In the genomic region with DNA sequence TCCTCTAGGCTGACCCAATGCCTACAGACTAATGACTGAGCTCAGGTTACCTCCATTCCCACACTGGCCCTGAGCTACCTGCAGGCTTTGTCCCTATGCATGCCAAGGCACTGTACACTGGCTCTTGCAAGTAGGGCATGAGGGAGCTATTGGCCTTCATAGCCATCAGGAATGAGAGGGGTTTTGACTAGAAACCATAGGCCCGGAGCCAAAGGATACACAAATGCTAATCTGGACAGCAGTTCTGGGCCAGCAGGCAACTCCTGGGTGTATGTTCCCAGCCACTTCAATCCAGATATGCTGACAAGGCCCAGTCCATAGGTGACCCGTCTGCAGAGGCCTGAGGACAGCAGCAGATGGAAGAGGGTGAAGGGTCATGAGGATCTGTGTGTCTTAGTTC, we compare ENCODE assay signal across 20 mouse cellular contexts. TPM values are rescaled to one million over a fixed set of nuclear protein-coding genes. Genes with fewer than 3 reads are reported as not detected.
"Had no signal": no experiment of that assay in that cellular context is flagged by ENCODE, and none has a peak within 500 bp of the region (broad histone marks: within the 10 kb centered on the region; RNA-seq: fewer than 3 reads in every experiment).

No protein-coding gene starts in this region.

- DNase-seq: lung, adult 2 months; lung, postnatal 14 days; lung, postnatal 36 days; retina, postnatal 1 day; right cerebral cortex, adult 18-20 months; thymus, adult 2 months; thymus, postnatal 25 days; thymus, postnatal 4 days had no signal

- H3K4me1 ChIP-seq: lung, embryonic 15.5 days; midbrain, embryonic 15.5 days; neural tube, embryonic 15.5 days; stomach, embryonic 15.5 days had no signal

- H3K4me3 ChIP-seq: lung, embryonic 15.5 days; megakaryocyte, embryonic 14.5 days; midbrain, embryonic 13.5 days; midbrain, embryonic 15.5 days; myocyte; neural tube, embryonic 13.5 days; neural tube, embryonic 15.5 days; stomach, embryonic 15.5 days had no signal

- H3K27ac ChIP-seq: lung, embryonic 15.5 days; macrophage; midbrain, embryonic 13.5 days; midbrain, embryonic 15.5 days; neural tube, embryonic 13.5 days; neural tube, embryonic 15.5 days; stomach, embryonic 15.5 days; stomach, postnatal 0 days had no signal

- ATAC-seq: lung, postnatal 0 days; midbrain, embryonic 13.5 days; midbrain, embryonic 15.5 days had no signal

- H3K27me3 ChIP-seq: lung, embryonic 15.5 days; midbrain, embryonic 13.5 days; midbrain, embryonic 15.5 days; neural tube, embryonic 13.5 days; neural tube, embryonic 15.5 days; stomach, embryonic 15.5 days had no signal

RNA-seq across cellular contexts. Expression of a gene that starts 47.5 kb away (rescaled TPM):
- total RNA-seq: megakaryocyte progenitor cell, adult 5-6 weeks had no signal
